Mouse (Mus musculus) MEL (cell line): ENCODE data around the gene Coro1b. TPM values are rescaled to one million over a fixed set of nuclear protein-coding genes. Genes with fewer than 3 reads are reported as not detected.

ENCODE experiments used
- DNase-seq: peaks from one replicate; pipeline ENCODE4 v3.0.0; 2011; ENCODE audit warnings: low read depth, low spot score
- H3K27ac ChIP-seq: 2 replicates; pipeline ENCODE4 v1.5.1; 2012; ENCODE audit warnings: low read depth, mild to moderate bottlenecking, control low read depth, low read length, moderate library complexity; ENCODE audit not compliant: control insufficient read depth
- H3K27me3 ChIP-seq, 2 experiments: fragments of 150-350 bp in 1 of 2; sonication (generic) in 1 of 2; 2 replicates each; pipeline ENCODE4 v1.6.1; 2012; ENCODE audit warnings: low read length in 2 of 2, mild to moderate bottlenecking in 2 of 2, improper control_type of control experiment in 1 of 2, moderate library complexity in 1 of 2; ENCODE audit not compliant: insufficient read depth in 2 of 2, control insufficient read depth in 1 of 2
- H3K36me3 ChIP-seq, 2 experiments: 2 replicates each; pipeline ENCODE4 v1.6.1; 2012 to 2014; ENCODE audit warnings: low read length in 2 of 2, improper control_type of control experiment in 1 of 2, inconsistent platforms in 1 of 2, mild to moderate bottlenecking in 1 of 2; ENCODE audit not compliant: insufficient read depth in 2 of 2, control insufficient read depth in 1 of 2
- H3K4me1 ChIP-seq, 2 experiments: fragments of 150-350 bp in 1 of 2; sonication (generic) in 1 of 2; 2 replicates each; pipeline ENCODE4 v1.6.1; 2012; ENCODE audit warnings: low read length in 2 of 2, improper control_type of control experiment in 1 of 2, mild to moderate bottlenecking in 1 of 2; ENCODE audit not compliant: insufficient read depth in 2 of 2, control insufficient read depth in 1 of 2
- H3K4me3 ChIP-seq, 2 experiments: fragments of 150-350 bp in 1 of 2; sonication (generic) in 1 of 2; 2 replicates each; pipeline ENCODE4 v1.5.1; 2012; ENCODE audit warnings: low read depth in 2 of 2, low read length in 2 of 2, mild to moderate bottlenecking in 2 of 2, moderate library complexity in 2 of 2, control low read depth in 1 of 2, improper control_type of control experiment in 1 of 2; ENCODE audit not compliant: control insufficient read depth in 1 of 2, insufficient read depth in 1 of 2
- H3K79me2 ChIP-seq: 2 replicates; pipeline ENCODE4 v1.6.1; 2012; ENCODE audit warnings: mild to moderate bottlenecking, low read length, moderate library complexity; ENCODE audit not compliant: control insufficient read depth, poor library complexity, insufficient read depth
- H3K9ac ChIP-seq: 2 replicates; pipeline ENCODE4 v1.6.1; 2012; ENCODE audit warnings: low read depth, mild to moderate bottlenecking, control low read depth, low read length, moderate library complexity; ENCODE audit not compliant: control insufficient read depth, poor library complexity, severe bottlenecking
- H3K9me3 ChIP-seq: fragments of 150-350 bp; sonication (generic); replicated peaks from 2 replicates; pipeline ENCODE4 v1.6.1; 2012; ENCODE audit warnings: mild to moderate bottlenecking, low read length, improper control_type of control experiment, moderate library complexity; ENCODE audit not compliant: insufficient read depth
- CTCF ChIP-seq, 3 experiments: IDR thresholded peaks in 2 of 3; conservative IDR thresholded peaks in 1 of 3; 2 replicates each; pipeline ENCODE4 v1.5.1; 2011 to 2012; ENCODE audit warnings: low read length in 3 of 3, low read depth in 2 of 3, mild to moderate bottlenecking in 2 of 3, improper control_type of control experiment in 1 of 3, inconsistent platforms in 1 of 3, mixed read lengths in 1 of 3, moderate library complexity in 1 of 3; ENCODE audit not compliant: control insufficient read depth in 1 of 3, insufficient read depth in 1 of 3, poor library complexity in 1 of 3, severe bottlenecking in 1 of 3
- E2F4 ChIP-seq: IDR thresholded peaks from 2 replicates; pipeline ENCODE4 v1.6.1; 2011; ENCODE audit warnings: low read depth, low read length, improper control_type of control experiment, borderline replicate concordance
- ELF1 ChIP-seq: IDR thresholded peaks from 2 replicates; pipeline ENCODE4 v1.6.1; 2014; ENCODE audit warnings: low read depth, mild to moderate bottlenecking, inconsistent platforms, low read length, improper control_type of control experiment, moderate library complexity
- EP300 ChIP-seq, 2 experiments: IDR thresholded peaks; 2 replicates each; pipeline ENCODE4 v1.6.1; 2011; ENCODE audit warnings: improper control_type of control experiment in 2 of 2, low read length in 2 of 2, low read depth in 1 of 2, mild to moderate bottlenecking in 1 of 2
- ETS1 ChIP-seq: IDR thresholded peaks from 2 replicates; pipeline ENCODE4 v1.6.1; 2012; ENCODE audit warnings: low read depth, mild to moderate bottlenecking, inconsistent platforms, low read length, improper control_type of control experiment, moderate library complexity
- GABPA ChIP-seq: IDR thresholded peaks from 2 replicates; pipeline ENCODE4 v1.6.1; 2012; ENCODE audit warnings: low read depth, mild to moderate bottlenecking, inconsistent platforms, low read length, improper control_type of control experiment, moderate library complexity
- HCFC1 ChIP-seq: IDR thresholded peaks from 2 replicates; pipeline ENCODE4 v1.6.1; 2012; ENCODE audit warnings: low read depth, mild to moderate bottlenecking, inconsistent platforms, low read length, improper control_type of control experiment, moderate library complexity
- MAFK ChIP-seq: IDR thresholded peaks from 2 replicates; pipeline ENCODE4 v1.6.1; 2011; ENCODE audit warnings: low read depth, mild to moderate bottlenecking, low read length, improper control_type of control experiment, borderline replicate concordance
- MAX ChIP-seq: IDR thresholded peaks from 2 replicates; pipeline ENCODE4 v1.6.1; 2011; ENCODE audit warnings: low read length, improper control_type of control experiment
- MAZ ChIP-seq: IDR thresholded peaks from 2 replicates; pipeline ENCODE4 v1.6.1; 2012; ENCODE audit warnings: low read depth, mild to moderate bottlenecking, inconsistent platforms, low read length, improper control_type of control experiment
- MXI1 ChIP-seq: IDR thresholded peaks from 2 replicates; pipeline ENCODE4 v1.6.1; 2011; ENCODE audit warnings: mild to moderate bottlenecking, low read depth, low read length, improper control_type of control experiment
- MYB ChIP-seq: IDR thresholded peaks from 2 replicates; pipeline ENCODE4 v1.6.1; 2011; ENCODE audit warnings: mild to moderate bottlenecking, low read depth, low read length, improper control_type of control experiment
- NELFE ChIP-seq: IDR thresholded peaks from 2 replicates; pipeline ENCODE4 v1.6.1; 2011; ENCODE audit warnings: low read depth, low read length, improper control_type of control experiment
- NRF1 ChIP-seq: IDR thresholded peaks from 2 replicates; pipeline ENCODE4 v1.6.1; 2014; ENCODE audit warnings: low read depth, mild to moderate bottlenecking, inconsistent platforms, low read length, improper control_type of control experiment, moderate library complexity; ENCODE audit not compliant: poor library complexity, insufficient read depth, severe bottlenecking
- POLR2A ChIP-seq, 2 experiments: IDR thresholded peaks; 2 replicates each; pipeline ENCODE4 v1.6.1; 2011 to 2012; ENCODE audit warnings: low read length in 2 of 2, mild to moderate bottlenecking in 2 of 2, control low read depth in 1 of 2, improper control_type of control experiment in 1 of 2, low read depth in 1 of 2, moderate library complexity in 1 of 2; ENCODE audit not compliant: control insufficient read depth in 1 of 2, insufficient read depth in 1 of 2, poor library complexity in 1 of 2
- POLR2AphosphoS2 ChIP-seq: IDR thresholded peaks from 2 replicates; pipeline ENCODE4 v1.6.1; 2011; ENCODE audit warnings: low read length, improper control_type of control experiment
- POLR2AphosphoS5 ChIP-seq: IDR thresholded peaks from 2 replicates; pipeline ENCODE4 v1.6.1; 2012; ENCODE audit warnings: low read depth, borderline replicate concordance, mild to moderate bottlenecking, inconsistent platforms, low read length, moderate library complexity, mixed read lengths
- RAD21 ChIP-seq: IDR thresholded peaks from 2 replicates; pipeline ENCODE4 v1.6.1; 2011; ENCODE audit warnings: mild to moderate bottlenecking, low read depth, low read length, improper control_type of control experiment
- RCOR1 ChIP-seq: IDR thresholded peaks from 2 replicates; pipeline ENCODE4 v1.6.1; 2012; ENCODE audit warnings: low read depth, mild to moderate bottlenecking, inconsistent platforms, low read length, improper control_type of control experiment
- SIN3A ChIP-seq: IDR thresholded peaks from 2 replicates; pipeline ENCODE4 v1.6.1; 2012; ENCODE audit warnings: low read length, improper control_type of control experiment, inconsistent platforms
- SMC3 ChIP-seq: IDR thresholded peaks from 2 replicates; pipeline ENCODE4 v1.6.1; 2011; ENCODE audit warnings: low read depth, low read length, improper control_type of control experiment
- TBP ChIP-seq: IDR thresholded peaks from 2 replicates; pipeline ENCODE4 v1.8.0; 2011; ENCODE audit warnings: low read depth, low read length, improper control_type of control experiment
- TCF12 ChIP-seq: IDR thresholded peaks from 2 replicates; pipeline ENCODE4 v1.6.1; 2014; ENCODE audit warnings: low read depth, mild to moderate bottlenecking, inconsistent platforms, low read length, improper control_type of control experiment, moderate library complexity
- USF1 ChIP-seq: IDR thresholded peaks from 2 replicates; pipeline ENCODE4 v1.6.1; 2014; ENCODE audit warnings: low read depth, mild to moderate bottlenecking, inconsistent platforms, low read length, improper control_type of control experiment, moderate library complexity
- USF2 ChIP-seq, 2 experiments: IDR thresholded peaks; 2 replicates each; pipeline ENCODE4 v1.6.1; 2011 to 2012; ENCODE audit warnings: improper control_type of control experiment in 2 of 2, low read length in 2 of 2, borderline replicate concordance in 1 of 2, inconsistent platforms in 1 of 2, low read depth in 1 of 2, mild to moderate bottlenecking in 1 of 2; ENCODE audit not compliant: insufficient read depth in 1 of 2
- ZKSCAN1 ChIP-seq: IDR thresholded peaks from 2 replicates; pipeline ENCODE4 v1.6.1; 2012; ENCODE audit warnings: low read depth, mild to moderate bottlenecking, inconsistent platforms, low read length, improper control_type of control experiment, moderate library complexity
- ZNF384 ChIP-seq: IDR thresholded peaks from 2 replicates; pipeline ENCODE4 v1.6.1; 2012; ENCODE audit warnings: low read depth, mild to moderate bottlenecking, inconsistent platforms, low read length, improper control_type of control experiment
- polyA plus RNA-seq, 2 experiments: library from polyadenylated mRNA; stranded (reverse) in 1 of 2; unstranded in 1 of 2; fragments of >175 nt in 1 of 2; fragments of >200 nt in 1 of 2; gene quantifications; 2 replicates each; pipeline versions ENCODE4 v1.2.1 to v1.2.4; 2012; ENCODE audit warnings: low replicate concordance in 2 of 2, low read depth in 1 of 2; ENCODE audit not compliant: insufficient read length in 2 of 2, insufficient read depth in 1 of 2, missing spikeins in 1 of 2
- total RNA-seq: library from RNA; depleted of rRNA; stranded (reverse); fragments of 300-350 nt; gene quantifications from 2 replicates; pipeline ENCODE4 v1.2.3, GENCODE M21; 2012

Gene Coro1b
- total and polyA plus RNA-seq, 3 experiments = 55.5 to 111 TPM; not detected in 1

DNA sequence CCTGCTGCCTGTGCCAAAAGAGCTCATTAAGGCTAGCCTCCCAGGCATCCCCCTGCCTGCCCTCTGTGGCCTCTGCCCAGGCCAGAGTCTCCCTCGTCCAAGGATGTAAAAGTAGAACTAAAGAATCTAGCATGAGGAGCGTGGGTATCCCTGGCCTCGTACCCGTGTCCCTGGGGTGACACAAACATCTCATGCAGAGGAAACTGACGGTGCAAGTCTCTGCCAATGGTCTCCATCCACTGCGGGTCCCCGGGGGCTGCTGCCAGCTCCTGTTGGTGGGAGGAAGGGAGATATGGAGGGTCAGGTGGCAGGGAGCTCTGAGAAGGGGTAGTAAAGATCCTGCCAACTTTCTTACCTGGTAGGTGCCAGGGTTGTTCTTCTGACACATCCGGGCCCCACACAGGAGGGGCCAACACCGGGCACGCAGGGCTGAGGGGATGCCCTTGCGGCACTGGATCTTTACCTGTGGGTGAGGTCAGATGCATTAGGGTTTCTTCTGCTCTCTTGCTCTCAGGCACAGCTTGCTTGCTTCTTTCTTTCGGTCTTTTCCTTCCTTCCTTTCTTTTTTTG lies 40.7 kb downstream of the Coro1b start:
- Histone ChIP-seq H3K9ac (no peak overlapping the region), H3K27ac (no peak overlapping the region), H3K4me3 (no peak overlapping the region), H3K36me3 (peaks cover 0 to 15% of the 10 kb centered on the region in 2 experiments; a peak in 3 of 4 replicates), H3K27me3 (no peaks in the 10 kb centered on the region), H3K79me2 (peaks cover 25% of the 10 kb centered on the region), H3K9me3 (no peaks in the 10 kb centered on the region), H3K4me1 (peaks cover 6 to 17% of the 10 kb centered on the region in 2 experiments)
- TF ChIP-seq POLR2AphosphoS5 (no peak), CTCF (IDR thresholded peaks at IDR 0.05 in 2 of 3, conservative IDR thresholded peaks at IDR 0.05 in 1 of 3; ENCODE audit: control insufficient read depth in 1 of 3, insufficient read depth in 1 of 3, low read depth in 2 of 3, low read length in 3 of 3, poor library complexity in 1 of 3, severe bottlenecking in 1 of 3) (no peak), POLR2AphosphoS2 (no peak), TCF12 (no peak), POLR2A (IDR thresholded peaks at IDR 0.05; ENCODE audit: control insufficient read depth in 1 of 2, insufficient read depth in 1 of 2, low read depth in 1 of 2, low read length in 2 of 2, poor library complexity in 1 of 2) (no peak), ETS1 (no peak), RAD21 (no peak), GABPA (no peak), E2F4 (no peak), HCFC1 (no peak), USF1 (no peak), SMC3 (no peak), EP300 (IDR thresholded peaks at IDR 0.05; ENCODE audit: low read depth in 1 of 2, low read length in 2 of 2) (no peak)
- DNase-seq = no peak

DNA sequence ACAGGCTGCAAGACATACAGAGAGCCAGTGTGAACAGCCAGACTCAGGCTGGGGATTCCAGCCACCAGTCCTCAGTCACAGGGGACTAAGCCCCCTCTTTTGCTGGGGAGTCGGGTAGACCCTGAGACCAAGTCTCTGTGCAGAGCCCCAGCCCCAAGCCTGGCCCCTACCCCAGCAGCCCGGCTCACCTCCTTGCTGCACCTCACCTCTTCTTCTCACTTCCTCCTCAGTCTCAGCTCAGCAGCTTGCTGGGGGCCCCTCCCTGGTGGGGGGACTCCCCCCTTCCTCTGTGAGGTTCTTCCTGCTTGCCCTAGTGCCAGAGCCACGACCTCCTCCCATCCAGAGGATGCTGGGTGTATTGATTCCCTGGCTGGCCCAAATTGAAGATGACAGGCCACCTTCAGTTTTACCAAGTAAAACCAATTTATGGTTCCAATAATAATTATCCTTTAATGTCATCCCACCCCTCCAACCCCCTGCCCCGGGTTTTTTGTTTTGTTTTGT lies 42.5 kb downstream of the Coro1b start, which contains the start of gene Tbc1d10c:
Tbc1d10c (minus strand) TSS at position 454 of the 504 bp plus-strand sequence.
- peak; percentile 83 for DNase-seq
- H3K79me2 ChIP-seq = peaks cover 28% of the 10 kb centered on the region
- TF ChIP-seq HCFC1 (peak; percentile 35), GABPA (no peak), TBP (0 out of 2 replicates have a peak, but pooled peaks have one; percentile 34), ETS1 (0 out of 2 replicates have a peak, but pooled peaks have one; percentile 14), MAFK (no peak), POLR2A (IDR thresholded peaks at IDR 0.05; ENCODE audit: control insufficient read depth in 1 of 2, insufficient read depth in 1 of 2, low read depth in 1 of 2, low read length in 2 of 2, poor library complexity in 1 of 2) (peak; percentile 54 to 57; a peak in 2 of 4 replicates), ELF1 (peak; percentile 76), EP300 (IDR thresholded peaks at IDR 0.05; ENCODE audit: low read depth in 1 of 2, low read length in 2 of 2) (no peak), MAZ (peak; percentile 98), USF2 (IDR thresholded peaks at IDR 0.05; ENCODE audit: borderline replicate concordance in 1 of 2, insufficient read depth in 1 of 2, low read depth in 1 of 2, low read length in 2 of 2) (no peak), NRF1 (no peak), RCOR1 (no peak), MXI1 (peak; percentile 98), MAX (no peak), NELFE (peak; percentile 21; the same call in 1 of the 2 replicates), SMC3 (no peak), SIN3A (0 out of 2 replicates have a peak, but pooled peaks have one; percentile 52), ZNF384 (no peak), USF1 (no peak), MYB (no peak), ZKSCAN1 (no peak)
- TF ChIP-seq, all 39 proteins: peak for 9
- H3K9me3 ChIP-seq = no peaks in the 10 kb centered on the region
- peaks cover 6 to 17% of the 10 kb centered on the region in 2 experiments; a peak in 3 of 4 replicates for H3K36me3 ChIP-seq
- peaks cover 6 to 20% of the 10 kb centered on the region in 2 experiments for H3K4me1 ChIP-seq
- H3K9ac ChIP-seq = peak within 1 kb of the TSS; percentile 99
- peak within 1 kb of the TSS; percentile 85 to 88 for H3K4me3 ChIP-seq
- no peaks in the 10 kb centered on the region for H3K27me3 ChIP-seq
- H3K27ac ChIP-seq = peak within 1 kb of the TSS; percentile 98
